8 mouse cellular contexts compared by ENCODE assay signal in the genomic region with DNA sequence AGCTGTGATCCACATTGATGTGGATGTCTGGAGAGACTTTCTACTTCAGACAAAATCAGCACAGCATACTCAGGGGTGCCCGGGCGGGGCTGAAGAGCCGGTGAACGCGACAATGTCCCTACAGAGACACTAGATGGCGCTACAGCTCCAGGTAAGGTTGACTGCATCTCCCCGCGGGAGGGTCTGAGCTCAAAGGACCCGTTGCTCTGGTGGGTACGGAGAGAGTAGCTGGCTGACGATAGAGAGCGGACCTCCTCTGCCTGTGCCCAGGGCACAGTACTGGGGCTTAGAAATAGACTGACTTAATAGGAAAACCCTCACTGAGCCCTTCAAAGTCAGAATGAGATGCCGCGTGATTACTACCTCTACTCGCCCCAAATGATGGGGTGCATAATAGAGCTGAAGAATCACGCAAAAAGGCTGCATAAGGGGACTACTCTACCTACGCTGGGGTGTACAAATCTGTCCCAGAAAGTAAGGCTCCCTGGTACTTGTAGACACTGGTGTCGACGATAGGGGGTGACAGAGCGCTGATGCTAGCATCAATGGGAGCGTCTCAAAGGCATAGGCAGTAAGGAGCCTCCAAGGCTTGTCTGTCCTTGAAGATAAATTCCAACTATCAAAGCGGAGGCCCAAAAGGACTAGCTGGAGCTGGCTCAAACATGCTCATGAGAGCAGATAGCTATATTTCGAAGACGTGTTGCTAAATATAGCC. TPM values are rescaled to one million over a fixed set of nuclear protein-coding genes. Genes with fewer than 3 reads are reported as not detected.
DNase-seq lines count a peak whose midpoint lies in the region; ATAC-seq and TF ChIP-seq lines count a peak whose summit lies in the region.

No protein-coding gene starts in this region.

- no peak for TF ChIP-seq POLR2A in cerebellum, adult 2 months (IDR thresholded peaks at IDR 0.05; ENCODE audit: borderline replicate concordance, insufficient read depth, low read length)

- peak overlapping the region; percentile 68 for H3K4me3 ChIP-seq in cerebellum, adult 2 months (replicated peaks; ENCODE audit: insufficient read depth, low read depth, low read length)
- peak overlapping the region; percentile 25 for H3K4me3 ChIP-seq in forebrain, postnatal 0 days (ENCODE audit: low read depth, low read length)
- peak overlapping the region; percentile 42 for H3K4me3 ChIP-seq in hindbrain, embryonic 10.5 days
- H3K4me3 ChIP-seq in lung, embryonic 14.5 days (ENCODE audit: low read depth, low read length), result no peak overlapping the region

- DNase-seq in Patski (ENCODE audit: low read depth, low spot score), result no peak
- DNase-seq in cerebellum, adult 2 months, result peak; percentile 82 to 84
- peak; percentile 95 for DNase-seq in forebrain, postnatal 0 days
- peak; percentile 75 for DNase-seq in hindbrain, embryonic 10.5 days (ENCODE audit: low spot score)
- peak; percentile 67 for DNase-seq in layer of hippocampus, adult 9-10 months (ENCODE audit: low spot score)
- peak; percentile 86 for DNase-seq in lung, embryonic 14.5 days
- peak; percentile 10 for DNase-seq in ovary, postnatal 10 days (ENCODE audit: low spot score)
- peak; percentile 49 to 57 for DNase-seq in urinary bladder, postnatal 36 days (ENCODE audit: low spot score in 2 of 2)

- peak; percentile 51 for ATAC-seq in Patski
- ATAC-seq in forebrain, postnatal 0 days, result peak; percentile 94
- ATAC-seq in lung, embryonic 14.5 days (ENCODE audit: insufficient read depth), result peak; percentile 71; the same call in 1 of the 2 replicates

- in situ Hi-C loops in Patski (cut with MboI; ENCODE audit: low pct_unique_long_range_greater_than_20kb), result loop anchor here (25.0 kb wide), 1 partner anchor 353 kb away; no protein-coding TSS in a partner anchor

- H3K27ac ChIP-seq in cerebellum, adult 2 months (ENCODE audit: insufficient read depth, low read length), result peak overlapping the region; percentile 44
- peak overlapping the region; percentile 51 for H3K27ac ChIP-seq in forebrain, postnatal 0 days (ENCODE audit: low read depth, low read length)
- H3K27ac ChIP-seq in hindbrain, embryonic 10.5 days, result 0 out of 2 replicates have a peak overlapping the region, but pooled peaks have one; percentile 16
- H3K27ac ChIP-seq in lung, embryonic 14.5 days (ENCODE audit: low read depth), result no peak overlapping the region

- H3K36me3 ChIP-seq in forebrain, postnatal 0 days (ENCODE audit: insufficient read depth), result no peaks in the 10 kb centered on the region
- no peaks in the 10 kb centered on the region for H3K36me3 ChIP-seq in hindbrain, embryonic 10.5 days
- H3K36me3 ChIP-seq in lung, embryonic 14.5 days (ENCODE audit: insufficient read depth), result no peaks in the 10 kb centered on the region

- H3K27me3 ChIP-seq in Patski, result peaks cover 11% of the 10 kb centered on the region
- no peaks in the 10 kb centered on the region for H3K27me3 ChIP-seq in cerebellum, adult 2 months (ENCODE audit: control insufficient read depth, insufficient read depth, low read length)
- H3K27me3 ChIP-seq in forebrain, postnatal 0 days (ENCODE audit: insufficient read depth, low read length), result no peaks in the 10 kb centered on the region
- peaks cover 6% of the 10 kb centered on the region; the same call in 1 of the 2 replicates for H3K27me3 ChIP-seq in hindbrain, embryonic 10.5 days (ENCODE audit: insufficient read depth, poor library complexity, severe bottlenecking)
- 0 out of 2 replicates have a peak, but pooled peaks cover 3% of the 10 kb centered on the region for H3K27me3 ChIP-seq in lung, embryonic 14.5 days (ENCODE audit: insufficient read depth, low read length)

- TF ChIP-seq CTCF in Patski (IDR thresholded peaks at IDR 0.05), result peak; percentile 85
- TF ChIP-seq CTCF in cerebellum, adult 2 months (IDR thresholded peaks at IDR 0.05; ENCODE audit: borderline replicate concordance, insufficient read depth, low read depth, low read length), result peak; percentile 96
- peak; percentile 92 for TF ChIP-seq CTCF in forebrain, postnatal 0 days (IDR thresholded peaks at IDR 0.05; ENCODE audit: low read depth)
- peak; percentile 84 for TF ChIP-seq CTCF in lung, embryonic 14.5 days (IDR thresholded peaks at IDR 0.05; ENCODE audit: low read depth)

- H3K9ac ChIP-seq in forebrain, postnatal 0 days, result peak overlapping the region; percentile 37; the same call in 1 of the 2 replicates
- no peak overlapping the region for H3K9ac ChIP-seq in lung, embryonic 14.5 days

- no peaks in the 10 kb centered on the region for H3K9me3 ChIP-seq in forebrain, postnatal 0 days (ENCODE audit: low read length)
- no peaks in the 10 kb centered on the region for H3K9me3 ChIP-seq in hindbrain, embryonic 10.5 days
- no peaks in the 10 kb centered on the region for H3K9me3 ChIP-seq in lung, embryonic 14.5 days (ENCODE audit: low read depth, low read length)

- H3K4me2 ChIP-seq in forebrain, postnatal 0 days (ENCODE audit: low read depth), result peak overlapping the region; percentile 54
- H3K4me2 ChIP-seq in lung, embryonic 14.5 days, result peak overlapping the region; percentile 54

- no peaks in the 10 kb centered on the region for H3K4me1 ChIP-seq in cerebellum, adult 2 months (ENCODE audit: control insufficient read depth, insufficient read depth, low read length)
- H3K4me1 ChIP-seq in forebrain, postnatal 0 days (ENCODE audit: insufficient read depth), result no peaks in the 10 kb centered on the region
- peaks cover 12% of the 10 kb centered on the region; the same call in 1 of the 2 replicates for H3K4me1 ChIP-seq in hindbrain, embryonic 10.5 days (replicated peaks)
- no peaks in the 10 kb centered on the region for H3K4me1 ChIP-seq in lung, embryonic 14.5 days (ENCODE audit: insufficient read depth)

- CTCF ChIA-PET in Patski (lab: Charles Lee), result interaction anchor here (0.8 to 1.4 kb wide), 5 partner anchors 10 to 214 kb away, joined by 3 to 5 read pairs (median 3); no protein-coding TSS in a partner anchor

- POLR2A ChIA-PET in Patski (lab: Charles Lee), result no interaction called here

- whole genome bisulfite sequencing in cerebellum, adult 2 months, result 2% methylated on average over 24 of the region's 24 CpGs
- 4% methylated on average over 24 of the region's 24 CpGs for WGBS in forebrain, postnatal 0 days
- WGBS in hindbrain, embryonic 10.5 days, result 8% methylated on average over 24 of the region's 24 CpGs
- WGBS in lung, embryonic 14.5 days, result 7% methylated on average over 24 of the region's 24 CpGs

RNA-seq across cellular contexts. Expression of a gene that starts 17.2 kb away (rescaled TPM):
- not detected for polyA plus RNA-seq in Patski (2021)
- 120 and 122 TPM in 2 replicates for polyA plus RNA-seq in cerebellum, adult 2 months (2012; rRNA removed)
- total RNA-seq in forebrain, postnatal 0 days (2014; rRNA removed), result 42.2 and 55.2 TPM in 2 replicates
- 21.4 and 32.7 TPM in 2 replicates for polyA plus RNA-seq in forebrain, postnatal 0 days (2015; fragmentation: Nextera tagmentation; extraction: Ambion mirVana)
- polyA plus RNA-seq in hindbrain, embryonic 10.5 days (2016; fragmentation: Nextera tagmentation; extraction: Ambion mirVana), result 22.9 and 39.2 TPM in 2 replicates
- 0.30 and 0.57 TPM in 2 replicates for polyA plus RNA-seq in lung, embryonic 14.5 days (2014; fragmentation: Nextera tagmentation; extraction: Ambion mirVana)

Comparison
In these comparisons a context has a peak if more than half of its experiments do, and no peak if none do; other contexts are left out.
1. RNA of a gene that starts 17.2 kb away (polyA plus RNA-seq): 120 to 122 TPM in cerebellum, adult 2 months, 22.9 to 39.2 TPM in hindbrain, embryonic 10.5 days and 21.4 to 32.7 TPM in forebrain, postnatal 0 days; 0.30 to 0.57 TPM in lung, embryonic 14.5 days and not detected in Patski (single experiment); every median in the first group is over 10 times any median in the second.
2. Peak in every context shown above with its lines, with median percentiles within 50 percentile points of each other: ATAC-seq and CTCF ChIP-seq.